Comparison of ENCODE assay signal across 10 mouse cellular contexts in genomic region chr7:34226086-34226485, GRCm38 (mm10). TPM values are rescaled to one million over a fixed set of nuclear protein-coding genes. Genes with fewer than 3 reads are reported as not detected.
DNase-seq lines count a peak whose midpoint lies in the region; ATAC-seq and TF ChIP-seq lines count a peak whose summit lies in the region.
"Had no signal": no experiment of that assay in that cellular context is flagged by ENCODE, and none has a peak within 500 bp of the region (broad histone marks: within the 10 kb centered on the region; RNA-seq: fewer than 3 reads in every experiment).

No protein-coding gene starts in this region.

- H3K27me3 ChIP-seq in kidney, embryonic 16.5 days (ENCODE audit: insufficient read depth, low read length), result no peaks in the 10 kb centered on the region
- H3K27me3 ChIP-seq in liver, embryonic 13.5 days, result no peaks in the 10 kb centered on the region

- 0 out of 2 replicates have a peak, but pooled peaks have one; percentile 33 for TF ChIP-seq POLR2A in cortical plate, adult 2 months (IDR thresholded peaks at IDR 0.05; ENCODE audit: extremely low read depth, insufficient read depth, low read length)

- no peak overlapping the region for H3K27ac ChIP-seq in kidney, embryonic 16.5 days (ENCODE audit: low read length)
- no peak overlapping the region for H3K27ac ChIP-seq in cortical plate, adult 2 months (ENCODE audit: insufficient read depth, low read length)
- H3K27ac ChIP-seq in liver, embryonic 13.5 days, result no peak overlapping the region

- TF ChIP-seq CTCF in cortical plate, adult 2 months (IDR thresholded peaks at IDR 0.05; ENCODE audit: extremely low read depth, insufficient read depth, low read length), result no peak

- no peak overlapping the region for H3K4me3 ChIP-seq in kidney, embryonic 16.5 days (ENCODE audit: low read length)
- peak overlapping the region; percentile 12; the same call in 1 of the 2 replicates for H3K4me3 ChIP-seq in cortical plate, adult 2 months (ENCODE audit: insufficient read depth, low read length)
- H3K4me3 ChIP-seq in liver, embryonic 13.5 days (replicated peaks), result no peak overlapping the region

- no peak for ATAC-seq in cerebellum, adult (ENCODE audit: insufficient number of reproducible peaks, low FRiP score, low TSS enrichment)
- no peak for ATAC-seq in kidney, embryonic 16.5 days (ENCODE audit: low FRiP score, low TSS enrichment)
- ATAC-seq in liver, embryonic 13.5 days (ENCODE audit: low read depth), result peak; percentile 21; the same call in 1 of the 2 replicates

- peak; percentile 25 for DNase-seq in cerebellum, adult 8-10 months
- DNase-seq in kidney, adult 11 months, result peak; percentile 49
- DNase-seq in liver, embryonic 13.5 days, result no peak
- no peak for DNase-seq in adrenal gland, adult 2 months
- no peak for DNase-seq in lung, postnatal 14 days

- peaks cover 65% of the 10 kb centered on the region for H3K36me3 ChIP-seq in kidney, embryonic 16.5 days (ENCODE audit: insufficient read depth, low read length)
- H3K36me3 ChIP-seq in liver, embryonic 13.5 days, result peaks cover 75% of the 10 kb centered on the region

- no peak overlapping the region for H3K9ac ChIP-seq in kidney, embryonic 16.5 days (replicated peaks; ENCODE audit: low read length)
- no peak overlapping the region for H3K9ac ChIP-seq in liver, embryonic 13.5 days

- H3K9me3 ChIP-seq in kidney, embryonic 16.5 days (ENCODE audit: low read length), result no peaks in the 10 kb centered on the region
- no peaks in the 10 kb centered on the region for H3K9me3 ChIP-seq in liver, embryonic 13.5 days (replicated peaks)

- no peak overlapping the region for H3K4me2 ChIP-seq in kidney, embryonic 16.5 days (replicated peaks; ENCODE audit: low read depth, low read length)
- 0 out of 2 replicates have a peak overlapping the region, but pooled peaks have one; percentile 10 for H3K4me2 ChIP-seq in liver, embryonic 13.5 days

- H3K4me1 ChIP-seq in kidney, embryonic 16.5 days (ENCODE audit: insufficient read depth, low read length), result peaks cover 33% of the 10 kb centered on the region
- H3K4me1 ChIP-seq in cortical plate, adult 2 months (ENCODE audit: control insufficient read depth, insufficient read depth, low read length), result peaks cover 17% of the 10 kb centered on the region
- peaks cover 53% of the 10 kb centered on the region for H3K4me1 ChIP-seq in liver, embryonic 13.5 days (replicated peaks)

- 73% methylated on average over 8 of the region's 8 CpGs for WGBS in kidney, embryonic 16.5 days
- 63% methylated on average over 8 of the region's 8 CpGs for WGBS in liver, embryonic 13.5 days (ENCODE audit: insufficient replicate concordance)

RNA-seq across cellular contexts. Expression of gene Gpi1, which starts 4.0 kb away (rescaled TPM):
- 424 and 436 TPM in 2 replicates for polyA plus RNA-seq in kidney, embryonic 16.5 days (2015; fragmentation: Nextera tagmentation; extraction: Ambion mirVana)
- polyA plus RNA-seq in cortical plate, adult 2 months (2012; rRNA removed), result 708 and 714 TPM in 2 replicates
- polyA plus RNA-seq in liver, embryonic 13.5 days (2015; fragmentation: Nextera tagmentation; extraction: Ambion mirVana), result 137 and 150 TPM in 2 replicates
- 100 to 1,000 TPM; 290 to 557 TPM for total RNA-seq in adrenal gland, adult 2 months (2021)
- 507 and 510 TPM in 2 replicates for polyA plus RNA-seq in adrenal gland, adult 2 months (2012; rRNA removed)

RNA-seq across cellular contexts. Expression of gene Gm6096, which starts 24.8 kb away (rescaled TPM):
- 0.45 and 0.51 TPM in 2 replicates for polyA plus RNA-seq in kidney, embryonic 16.5 days (2015; fragmentation: Nextera tagmentation; extraction: Ambion mirVana)
- polyA plus RNA-seq in cortical plate, adult 2 months (2012; rRNA removed), result not detected in 2 replicates
- polyA plus RNA-seq in liver, embryonic 13.5 days (2015; fragmentation: Nextera tagmentation; extraction: Ambion mirVana), result not detected in 2 replicates
- not detected for total RNA-seq in adrenal gland, adult 2 months (2021)
- polyA plus RNA-seq in adrenal gland, adult 2 months (2012; rRNA removed), result not detected in 2 replicates
- total RNA-seq: layer of hippocampus, adult 18-20 months had no signal
- polyA plus RNA-seq: cerebellum, adult 2 months had no signal

RNA-seq across cellular contexts. Expression of gene Pdcd2l, which starts 29.6 kb away (rescaled TPM):
- 70.4 and 77.0 TPM in 2 replicates for polyA plus RNA-seq in kidney, embryonic 16.5 days (2015; fragmentation: Nextera tagmentation; extraction: Ambion mirVana)
- polyA plus RNA-seq in cortical plate, adult 2 months (2012; rRNA removed), result 28.3 and 30.5 TPM in 2 replicates
- polyA plus RNA-seq in liver, embryonic 13.5 days (2015; fragmentation: Nextera tagmentation; extraction: Ambion mirVana), result 31.8 and 32.1 TPM in 2 replicates
- total RNA-seq in adrenal gland, adult 2 months (2021), result 10 to 100 TPM; 15.4 to 24.4 TPM
- polyA plus RNA-seq in adrenal gland, adult 2 months (2012; rRNA removed), result 27.9 and 31.1 TPM in 2 replicates

RNA-seq across cellular contexts. Expression of gene Uba2, which starts 56.7 kb away (rescaled TPM):
- polyA plus RNA-seq in kidney, embryonic 16.5 days (2015; fragmentation: Nextera tagmentation; extraction: Ambion mirVana), result 212 and 216 TPM in 2 replicates
- 97.3 and 99.8 TPM in 2 replicates for polyA plus RNA-seq in cortical plate, adult 2 months (2012; rRNA removed)
- 131 and 146 TPM in 2 replicates for polyA plus RNA-seq in liver, embryonic 13.5 days (2015; fragmentation: Nextera tagmentation; extraction: Ambion mirVana)
- total RNA-seq in adrenal gland, adult 2 months (2021), result 10 to 100 TPM; 63.5 to 75.7 TPM
- polyA plus RNA-seq in adrenal gland, adult 2 months (2012; rRNA removed), result 22.5 and 25.2 TPM in 2 replicates

Comparison
In these comparisons a context has a peak if more than half of its experiments do, and no peak if none do; other contexts are left out.
1. DNase-seq: peak in cerebellum, adult 8-10 months (single experiment) and kidney, adult 11 months (single experiment); none in liver, embryonic 13.5 days (single experiment), adrenal gland, adult 2 months (single experiment) and lung, postnatal 14 days (single experiment).